Mouse (Mus musculus) layer of hippocampus, adult 8-10 months (tissue): ENCODE data around the gene Ifrd1. TPM values are rescaled to one million over a fixed set of nuclear protein-coding genes. Genes with fewer than 3 reads are reported as not detected.
"Not testable (repeated sequence)": the region's sequence is repeated elsewhere in the genome, so short reads cannot be mapped to it uniquely, and the experiment has no call there.

Source experiments
- DNase-seq, 2 experiments: peaks; one replicate each; pipeline ENCODE4 v3.0.0; 2022; ENCODE audit warnings: low spot score in 2 of 2
- microRNA-seq, 2 experiments: library from miRNA; unstranded; fragments of <30 nt; microRNA quantifications; one replicate each; pipeline ENCODE4 v1.2.0; 2022
- total RNA-seq, 4 experiments: library from RNA; stranded (reverse); gene quantifications; 2 replicates each; pipeline ENCODE4 v1.2.4; 2022

Ifrd1 gene
- total RNA-seq, 4 experiments from 2014 or later: 80.1 to 95.4 (median 92.0) TPM

- DNase-seq: peak; percentile 66 to 78
These were observed 48.4 kb downstream of the Ifrd1 start for GRCm38 (mm10) chr12:40199795-40200402.

GRCm38 (mm10) chr12:40199302-40199701 is 49.0 kb downstream of the Ifrd1 start, which contains the start of gene Lsmem1:
Gene Lsmem1 (minus strand): TSS chr12:40199490.
- no peak for DNase-seq

GRCm38 (mm10) chr12:40198427-40198826 is 49.9 kb downstream of the Ifrd1 start:
- no peak for DNase-seq

GRCm38 (mm10) chr12:40198019-40198418 is 50.3 kb downstream of the Ifrd1 start:
- no peak for DNase-seq

GRCm38 (mm10) chr12:40197511-40197910 is 50.8 kb downstream of the Ifrd1 start:
- no peak for DNase-seq

GRCm38 (mm10) chr12:40185474-40185873 is 62.8 kb downstream of the Ifrd1 start:
- DNase-seq: no peak

- DNase-seq: no peak
These were observed 71.2 kb downstream of the Ifrd1 start for GRCm38 (mm10) chr12:40177089-40177488.

GRCm38 (mm10) chr12:40176158-40176557 is 72.1 kb downstream of the Ifrd1 start:
- DNase-seq: no peak

GRCm38 (mm10) chr12:40175171-40175570 is 73.1 kb downstream of the Ifrd1 start:
- not testable (repeated sequence) for DNase-seq

GRCm38 (mm10) chr12:40171637-40172036 is 76.7 kb downstream of the Ifrd1 start:
- no peak for DNase-seq

- DNase-seq: no peak
These were observed 78.6 kb downstream of the Ifrd1 start for GRCm38 (mm10) chr12:40169675-40170074.

- no peak for DNase-seq
These were observed 83.7 kb downstream of the Ifrd1 start for GRCm38 (mm10) chr12:40164621-40165020.

GRCm38 (mm10) chr12:40160777-40161176 is 87.5 kb downstream of the Ifrd1 start:
- no peak for DNase-seq

GRCm38 (mm10) chr12:40154188-40154587 is 94.1 kb downstream of the Ifrd1 start:
- DNase-seq: no peak

- DNase-seq: no peak
These were observed 95.8 kb downstream of the Ifrd1 start for GRCm38 (mm10) chr12:40152353-40153069.

Small RNA genes within 50 kb of the gene (microRNA-seq; reads per million reads assigned to microRNA genes)
- gene Mir1938: 0.64 to 0.76 reads per million in 2 experiments

Other genes starting within 250 kb of the Ifrd1 start
- gene Arl4a, start 210.5 kb downstream of the Ifrd1 start, total RNA-seq: 10 to 100 TPM; 27.5 to 30.5 (median 28.4) TPM
- 1 to 10 TPM; 1.4 to 2.5 (median 2.0) TPM for gene Scin, start 114.3 kb downstream of the Ifrd1 start, total RNA-seq
- 1 to 10 TPM in 1 of 4 experiments, under 1 TPM in 3; 0.66 to 1.5 (median 0.87) TPM for gene Lsmem1, start 49.0 kb downstream of the Ifrd1 start, total RNA-seq
- 10 to 100 TPM; 26.3 to 28.7 (median 26.9) TPM for gene Zfp277, start 197.4 kb upstream of the Ifrd1 start, total RNA-seq
- 100 to 1,000 TPM; 196 to 242 (median 222) TPM for gene Dock4, start 197.4 kb upstream of the Ifrd1 start, total RNA-seq